Mouse (Mus musculus) CH12.LX (cell line): ENCODE measurements at regions not wholly inside any gene's neighbourhood (a gene's known extent, or its start where the extent isn't known, plus 50 kb on each side); places are given as distances from the start of the nearest gene placed in this dataset.

ENCODE experiments used
- CTCF ChIP-seq, 2 experiments: IDR thresholded peaks in 1 of 2; conservative IDR thresholded peaks in 1 of 2; 2 replicates each; pipeline ENCODE4 v1.5.1; 2011 to 2012; ENCODE audit warnings: low read depth in 2 of 2, low read length in 2 of 2, improper control_type of control experiment in 1 of 2, inconsistent platforms in 1 of 2, mild to moderate bottlenecking in 1 of 2, moderate library complexity in 1 of 2
- MAX ChIP-seq: IDR thresholded peaks from 2 replicates; pipeline ENCODE4 v1.6.1; 2011; ENCODE audit warnings: low read length, improper control_type of control experiment
- SMC3 ChIP-seq: IDR thresholded peaks from 2 replicates; pipeline ENCODE4 v1.6.1; 2011; ENCODE audit warnings: low read depth, low read length, improper control_type of control experiment

GRCm38 (mm10) chr14:115038788-115039187 is 53.2 kb upstream of the Gpc5 start:
- TF ChIP-seq CTCF (conservative IDR thresholded peaks at IDR 0.05 in 1 of 2, IDR thresholded peaks at IDR 0.05 in 1 of 2; ENCODE audit: low read depth in 2 of 2, low read length in 2 of 2): no peak
- TF ChIP-seq MAX: no peak
- no peak for TF ChIP-seq SMC3
